In the genomic region with DNA sequence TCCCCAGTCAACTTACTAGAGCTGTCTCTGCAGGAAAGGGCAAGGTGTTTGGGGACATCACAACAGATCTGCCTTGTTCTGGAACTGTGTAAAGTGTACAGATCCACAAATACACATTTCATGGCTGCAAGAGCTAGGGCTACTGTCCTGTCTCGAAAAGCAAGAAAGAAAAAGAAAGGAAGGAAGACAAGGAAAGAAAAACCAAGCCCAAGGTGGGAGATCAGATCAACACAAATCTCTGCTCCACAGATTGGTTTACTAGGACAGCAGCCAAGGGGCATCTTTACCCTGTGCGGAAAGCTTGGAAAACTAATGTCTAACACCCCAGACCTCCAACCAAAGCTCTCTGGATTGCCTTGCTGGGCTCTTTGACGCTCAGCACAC, we compare ENCODE assay signal across 8 mouse cellular contexts. TPM values are rescaled to one million over a fixed set of nuclear protein-coding genes. Genes with fewer than 3 reads are reported as not detected.
A peak's percentile ranks its signal among the peaks of the same experiment; 100 is the strongest.
DNase-seq lines count a peak whose midpoint lies in the region; ATAC-seq and TF ChIP-seq lines count a peak whose summit lies in the region.

No protein-coding gene starts in this region.

- peaks cover 43% of the 10 kb centered on the region for H3K4me1 ChIP-seq in lung, embryonic 15.5 days
- peaks cover 62% of the 10 kb centered on the region for H3K4me1 ChIP-seq in forebrain, embryonic 10.5 days
- peaks cover 38% of the 10 kb centered on the region for H3K4me1 ChIP-seq in limb, embryonic 13.5 days
- peaks cover 29% of the 10 kb centered on the region for H3K4me1 ChIP-seq in small intestine, adult 2 months (ENCODE audit: control insufficient read depth, insufficient read depth, insufficient read length, low read length)

- peak overlapping the region; percentile 86 for H3K4me2 ChIP-seq in lung, embryonic 15.5 days
- peak overlapping the region; percentile 80 for H3K4me2 ChIP-seq in limb, embryonic 13.5 days (replicated peaks)

- ATAC-seq in lung, embryonic 15.5 days (ENCODE audit: borderline replicate concordance, extremely low read depth, low FRiP score, low TSS enrichment), result no peak
- ATAC-seq in limb, embryonic 13.5 days (ENCODE audit: low FRiP score, low read depth), result no peak

- DNase-seq in lung, postnatal 25 days (ENCODE audit: low spot score), result no peak
- no peak for DNase-seq in forebrain, embryonic 10.5 days (ENCODE audit: extremely low spot score, low spot score)
- DNase-seq in testis, postnatal 14 days (ENCODE audit: low spot score), result no peak
- DNase-seq in spleen, postnatal 10 days (ENCODE audit: low spot score in 2 of 2), result no peak
- DNase-seq in spleen, postnatal 4 days (ENCODE audit: low spot score in 2 of 2), result no peak

- H3K36me3 ChIP-seq in lung, embryonic 15.5 days, result 0 out of 2 replicates have a peak, but pooled peaks cover 4% of the 10 kb centered on the region
- peaks cover 19% of the 10 kb centered on the region for H3K36me3 ChIP-seq in forebrain, embryonic 10.5 days (replicated peaks)
- peaks cover 15% of the 10 kb centered on the region; the same call in 1 of the 2 replicates for H3K36me3 ChIP-seq in limb, embryonic 13.5 days
- H3K36me3 ChIP-seq in small intestine, adult 2 months (ENCODE audit: control insufficient read depth, insufficient read depth, low read length), result 0 out of 2 replicates have a peak, but pooled peaks cover 5% of the 10 kb centered on the region

- no peaks in the 10 kb centered on the region for H3K9me3 ChIP-seq in lung, embryonic 15.5 days
- H3K9me3 ChIP-seq in forebrain, embryonic 10.5 days, result no peaks in the 10 kb centered on the region
- H3K9me3 ChIP-seq in limb, embryonic 13.5 days, result no peaks in the 10 kb centered on the region

- no peak for TF ChIP-seq POLR2A in small intestine, adult 2 months (IDR thresholded peaks at IDR 0.05; ENCODE audit: low read depth, low read length)

- no peaks in the 10 kb centered on the region for H3K27me3 ChIP-seq in lung, embryonic 15.5 days
- H3K27me3 ChIP-seq in forebrain, embryonic 10.5 days (ENCODE audit: poor library complexity, severe bottlenecking), result peaks cover 13% of the 10 kb centered on the region
- H3K27me3 ChIP-seq in limb, embryonic 13.5 days, result no peaks in the 10 kb centered on the region
- no peaks in the 10 kb centered on the region for H3K27me3 ChIP-seq in small intestine, adult 2 months (ENCODE audit: control insufficient read depth, insufficient read depth, low read length)

- H3K9ac ChIP-seq in lung, embryonic 15.5 days, result peak overlapping the region; percentile 17; the same call in 1 of the 2 replicates
- H3K9ac ChIP-seq in limb, embryonic 13.5 days, result no peak overlapping the region

- TF ChIP-seq CTCF in small intestine, adult 2 months (IDR thresholded peaks at IDR 0.05; ENCODE audit: extremely low read depth, insufficient read length, insufficient replicate concordance, low read depth, low read length), result no peak

- H3K4me3 ChIP-seq in lung, embryonic 15.5 days, result peak overlapping the region; percentile 44
- H3K4me3 ChIP-seq in forebrain, embryonic 10.5 days, result peak overlapping the region; percentile 52
- peak overlapping the region; percentile 43 for H3K4me3 ChIP-seq in limb, embryonic 13.5 days
- peak overlapping the region; percentile 77 for H3K4me3 ChIP-seq in small intestine, adult 2 months (ENCODE audit: low read depth, low read length)

- WGBS in lung, embryonic 15.5 days, result 51% methylated on average over 3 of the region's 3 CpGs
- 52% methylated on average over 3 of the region's 3 CpGs for WGBS in forebrain, embryonic 10.5 days
- 45% methylated on average over 3 of the region's 3 CpGs for WGBS in limb, embryonic 13.5 days
- 54% methylated on average over 3 of the region's 3 CpGs for WGBS in small intestine, adult 2 months

- peak overlapping the region; percentile 82; the same call in 1 of the 2 replicates for H3K27ac ChIP-seq in lung, embryonic 15.5 days
- peak overlapping the region; percentile 82 for H3K27ac ChIP-seq in forebrain, embryonic 10.5 days
- no peak overlapping the region for H3K27ac ChIP-seq in limb, embryonic 13.5 days
- H3K27ac ChIP-seq in small intestine, adult 2 months (ENCODE audit: insufficient read depth, low read depth, low read length), result peak overlapping the region; percentile 73; the same call in 1 of the 2 replicates

RNA-seq across cellular contexts. Expression of gene Srebf1, which starts 0.3 kb away (rescaled TPM):
- polyA plus RNA-seq in lung, embryonic 15.5 days (2015; fragmentation: Nextera tagmentation; extraction: Ambion mirVana), result 74.3 and 76.8 TPM in 2 replicates
- 59.3 and 66.1 TPM in 2 replicates for polyA plus RNA-seq in forebrain, embryonic 10.5 days (2016; fragmentation: Nextera tagmentation; extraction: Ambion mirVana)
- 64.5 and 65.7 TPM in 2 replicates for polyA plus RNA-seq in limb, embryonic 13.5 days (2015; fragmentation: Nextera tagmentation; extraction: Ambion mirVana)
- polyA plus RNA-seq in small intestine, adult 2 months (2012; rRNA removed), result 92.9 and 154 TPM in 2 replicates
